Mouse (Mus musculus) C3H10T1/2 (cell line): ENCODE measurements around the gene Satb1. TPM values are rescaled to one million over a fixed set of nuclear protein-coding genes. Genes with fewer than 3 reads are reported as not detected.

Experiments used
- polyA plus RNA-seq, 2 experiments: library from polyadenylated mRNA; unstranded; fragments of >200 nt; fragmentation: generic; extraction: Trizol; gene quantifications; one replicate each; pipeline ENCODE4 v1.2.1; 2012; ENCODE audit warnings: missing spikeins in 2 of 2

Gene Satb1
- polyA plus RNA-seq, result not detected

GRCm38 (mm10) chr17:51832900-51833577 is at the start of gene Satb1:
Satb1 (minus strand) TSS chr17:51833290.

